Mouse (Mus musculus) liver, embryonic 14.5 days (tissue): ENCODE measurements around the gene Gypa. TPM values are rescaled to one million over a fixed set of nuclear protein-coding genes. Genes with fewer than 3 reads are reported as not detected.

Source experiments
- ATAC-seq: fragments of 200-750 bp; cut with Nextera tagmentation; 2 replicates; pipeline ENCODE4 v1.8.0; 2017; ENCODE audit warnings: moderate number of reproducible peaks, mild to moderate bottlenecking, moderate library complexity; ENCODE audit not compliant: insufficient read depth
- DNase-seq, 3 experiments: peaks; one replicate each; pipeline ENCODE4 v3.0.0-alpha.2; 2012 to 2013; ENCODE audit warnings: low read depth in 3 of 3, low spot score in 3 of 3
- H3K27ac ChIP-seq: fragments of 300-500 bp; sonication (generic); 2 replicates; pipeline ENCODE4 v1.5.1; 2014; ENCODE audit warnings: moderate library complexity, mild to moderate bottlenecking, control low read depth, inconsistent platforms
- H3K27me3 ChIP-seq: fragments of 300-500 bp; sonication (generic); 2 replicates; pipeline ENCODE4 v1.6.1; 2014; ENCODE audit warnings: mild to moderate bottlenecking, low read length, moderate library complexity; ENCODE audit not compliant: control insufficient read depth, insufficient read depth
- H3K36me3 ChIP-seq: fragments of 300-500 bp; sonication (generic); replicated peaks from 2 replicates; pipeline ENCODE4 v1.6.1; 2014; ENCODE audit warnings: low read depth; ENCODE audit not compliant: control insufficient read depth, insufficient read depth
- H3K4me1 ChIP-seq, 2 experiments: fragments of 200-500 bp in 1 of 2; fragments of 300-500 bp in 1 of 2; sonication (generic) in 1 of 2; replicated peaks; 2 replicates each; pipeline ENCODE4 v1.6.1; 2012 to 2014; ENCODE audit warnings: antibody characterized with exemption in 1 of 2, inconsistent platforms in 1 of 2, low read length in 1 of 2; ENCODE audit not compliant: control insufficient read depth in 2 of 2, insufficient read depth in 2 of 2
- H3K4me2 ChIP-seq: fragments of 300-500 bp; sonication (generic); 2 replicates; pipeline ENCODE4 v1.6.1; 2014; ENCODE audit warnings: low read depth, mild to moderate bottlenecking, control low read depth, moderate library complexity
- H3K4me3 ChIP-seq, 2 experiments: fragments of 200-500 bp in 1 of 2; fragments of 300-500 bp in 1 of 2; sonication (generic) in 1 of 2; 2 replicates each; pipeline ENCODE4 v1.5.1; 2012 to 2014; ENCODE audit warnings: low read depth in 2 of 2, low read length in 2 of 2, mild to moderate bottlenecking in 2 of 2, control low read depth in 1 of 2, inconsistent platforms in 1 of 2, moderate library complexity in 1 of 2; ENCODE audit not compliant: insufficient read depth in 1 of 2
- H3K9ac ChIP-seq: fragments of 300-500 bp; sonication (generic); replicated peaks from 2 replicates; pipeline ENCODE4 v1.6.1; 2014; ENCODE audit warnings: mild to moderate bottlenecking, control low read depth, moderate library complexity
- H3K9me3 ChIP-seq: fragments of 300-500 bp; sonication (generic); 2 replicates; pipeline ENCODE4 v1.6.1; 2016; ENCODE audit warnings: low read length, mixed read lengths; ENCODE audit not compliant: control insufficient read depth
- CTCF ChIP-seq: IDR thresholded peaks from 2 replicates; pipeline ENCODE4 v1.5.1; 2016; ENCODE audit warnings: antibody characterized with exemption, low read depth, control low read depth
- EP300 ChIP-seq: IDR thresholded peaks from 2 replicates; pipeline ENCODE4 v1.6.1; 2016; ENCODE audit warnings: antibody characterized with exemption, low read depth
- WGBS: fragments of 180-500 bp; shearing (Covaris S2); extraction: QIAGEN DNeasy Blood & Tissue Kit; methylation state at CpG from one replicate; pipeline ENCODE4 v1.1.7; 2014; ENCODE audit not compliant: insufficient replicate concordance; 5-methylcytosine and 5-hydroxymethylcytosine counted together
- polyA plus RNA-seq, 2 experiments: library from polyadenylated mRNA; depleted of rRNA in 1 of 2; stranded (reverse) in 1 of 2; unstranded in 1 of 2; fragments of >200 nt; fragmentation: Nextera tagmentation in 1 of 2; extraction: Ambion mirVana in 1 of 2; gene quantifications; 2 replicates each; pipeline versions ENCODE4 v1.2.1 to v1.2.3; 2012 to 2014

Gene Gypa
- polyA plus RNA-seq, 2 experiments, result 449 to 694 TPM

- Histone ChIP-seq H3K27ac (no peak overlapping the region), H3K9me3 (no peaks in the 10 kb centered on the region; the same call in 1 of the 2 replicates), H3K4me1 (no peaks in the 10 kb centered on the region), H3K27me3 (no peaks in the 10 kb centered on the region), H3K36me3 (no peaks in the 10 kb centered on the region), H3K4me3 (no peak overlapping the region), H3K4me2 (no peak overlapping the region), H3K9ac (no peak overlapping the region)
- 49% methylated on average over 7 of the region's 7 CpGs for WGBS
- TF ChIP-seq EP300 (no peak), CTCF (no peak)
- no peak for ATAC-seq
- no peak for DNase-seq
Measured at GRCm38 (mm10) chr8:80474971-80475370, 18.6 kb upstream of the Gypa start.

- Histone ChIP-seq H3K9me3 (no peaks in the 10 kb centered on the region), H3K4me1 (no peaks in the 10 kb centered on the region), H3K36me3 (no peaks in the 10 kb centered on the region), H3K27me3 (no peaks in the 10 kb centered on the region), H3K9ac (no peak overlapping the region), H3K4me3 (no peak overlapping the region), H3K4me2 (no peak overlapping the region), H3K27ac (no peak overlapping the region)
- WGBS, result 53% methylated on average over 5 of the region's 5 CpGs
- DNase-seq, result no peak
- no peak for ATAC-seq
- TF ChIP-seq EP300 (no peak), CTCF (no peak)
Measured at GRCm38 (mm10) chr8:80478156-80478555, 15.4 kb upstream of the Gypa start.

- no peak overlapping the region for H3K27ac ChIP-seq
- no peak for DNase-seq
- H3K4me2 ChIP-seq, result no peak overlapping the region
- no peaks in the 10 kb centered on the region for H3K4me1 ChIP-seq
- H3K36me3 ChIP-seq, result no peaks in the 10 kb centered on the region
- H3K9ac ChIP-seq, result no peak overlapping the region
- no peak for ATAC-seq
- no peaks in the 10 kb centered on the region for H3K9me3 ChIP-seq
- no peaks in the 10 kb centered on the region for H3K27me3 ChIP-seq
- WGBS, result 44% methylated on average over 1 of the region's 1 CpGs
- H3K4me3 ChIP-seq, result no peak overlapping the region
- TF ChIP-seq EP300, result no peak
- TF ChIP-seq CTCF, result no peak
Measured at GRCm38 (mm10) chr8:80479129-80479528, 14.5 kb upstream of the Gypa start.

- Histone ChIP-seq H3K27me3 (peaks cover 3% of the 10 kb centered on the region; the same call in 1 of the 2 replicates), H3K27ac (no peak overlapping the region), H3K4me2 (no peak overlapping the region), H3K9me3 (no peaks in the 10 kb centered on the region), H3K4me1 (no peaks in the 10 kb centered on the region), H3K9ac (no peak overlapping the region), H3K36me3 (no peaks in the 10 kb centered on the region), H3K4me3 (no peak overlapping the region)
- ATAC-seq (no peak), DNase-seq (no peak)
- WGBS, result 51% methylated on average over 6 of the region's 6 CpGs
- TF ChIP-seq CTCF (no peak), EP300 (no peak)
Measured at GRCm38 (mm10) chr8:80482173-80482572, 11.4 kb upstream of the Gypa start.

- H3K36me3 ChIP-seq, result no peaks in the 10 kb centered on the region
- H3K4me1 ChIP-seq, result no peaks in the 10 kb centered on the region
- DNase-seq (no peak), ATAC-seq (no peak)
- no peak overlapping the region for H3K9ac ChIP-seq
- H3K27me3 ChIP-seq, result peaks cover 3% of the 10 kb centered on the region; the same call in 1 of the 2 replicates
- H3K27ac ChIP-seq, result no peak overlapping the region
- H3K9me3 ChIP-seq, result no peaks in the 10 kb centered on the region
- no peak for TF ChIP-seq EP300
- peak; percentile 51 for TF ChIP-seq CTCF
- WGBS, result 32% methylated on average over 16 of the region's 16 CpGs
- no peak overlapping the region for H3K4me2 ChIP-seq
- H3K4me3 ChIP-seq, result no peak overlapping the region
Measured at GRCm38 (mm10) chr8:80482822-80483774, 10.5 kb upstream of the Gypa start.
